Mouse (Mus musculus) cerebral cortex, adult 2 months (tissue): ENCODE measurements around the gene Gpc1.

ENCODE experiments used
- WGBS: fragments of 180-500 bp; shearing (Covaris S2); methylation state at CpG from one replicate; pipeline ENCODE4 v1.1.7; 2018; 5-methylcytosine and 5-hydroxymethylcytosine counted together

The Gpc1 gene

DNA sequence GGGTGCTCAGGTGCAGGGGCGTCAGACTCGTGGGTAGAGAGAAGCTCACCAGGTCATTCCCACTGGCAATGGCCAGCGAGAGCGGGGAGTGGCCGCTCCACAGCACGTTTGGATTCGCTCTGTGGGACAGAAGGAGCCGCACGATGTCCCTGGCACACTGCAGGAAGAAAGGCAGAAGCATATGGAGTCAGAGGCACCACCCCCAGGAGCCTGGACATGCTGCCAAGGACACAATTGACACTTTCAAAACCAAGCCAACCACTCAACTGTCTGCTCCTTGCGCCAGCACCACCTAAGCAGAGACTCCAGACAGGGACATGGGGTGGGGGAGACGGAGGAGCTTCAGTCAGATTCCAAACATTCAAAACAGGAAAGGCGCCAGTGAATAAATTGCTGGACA, 47.8 kb downstream of the Gpc1 start:
- WGBS, result 56% methylated on average over 12 of the region's 12 CpGs

DNA sequence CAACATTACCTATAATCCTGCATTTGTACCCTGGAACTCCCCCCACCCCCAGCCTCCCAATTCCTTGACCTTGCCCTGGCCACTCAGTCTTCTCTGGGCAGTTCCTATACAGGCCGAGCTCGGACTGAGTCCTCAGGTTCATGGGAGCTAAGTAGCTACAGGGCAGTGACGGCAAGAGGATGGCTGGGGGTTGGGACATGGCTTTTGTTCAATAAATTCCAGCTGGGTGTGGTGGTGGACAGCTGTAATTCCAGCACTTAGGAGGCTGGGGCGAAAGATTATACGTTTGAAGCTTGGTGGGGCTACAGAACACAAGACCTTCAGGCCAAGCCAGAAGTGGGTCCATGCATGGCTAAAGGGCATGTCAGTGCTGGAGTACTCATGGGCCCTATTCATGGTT, 48.7 kb downstream of the Gpc1 start:
- 90% methylated on average over 5 of the region's 5 CpGs for WGBS

DNA sequence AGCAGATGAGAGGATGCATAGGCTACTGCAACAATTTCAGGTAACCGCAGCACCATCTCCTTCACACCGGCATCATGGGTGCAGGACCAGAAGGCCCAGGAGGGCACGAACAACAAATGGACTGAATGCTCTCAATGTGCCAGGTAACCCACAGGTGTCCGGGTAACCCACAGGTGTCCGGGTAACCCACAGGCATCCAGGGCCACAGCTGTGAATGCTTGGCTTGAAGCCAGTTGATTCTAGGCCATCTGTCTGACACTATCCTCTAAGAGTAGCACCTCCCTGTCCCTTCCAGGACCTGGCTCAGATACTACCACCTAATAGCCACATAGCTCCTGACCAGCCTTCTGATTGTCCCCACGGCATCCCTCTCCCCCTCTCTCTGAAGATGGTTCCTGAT, 50.5 kb downstream of the Gpc1 start:
- 90% methylated on average over 6 of the region's 6 CpGs for WGBS

DNA sequence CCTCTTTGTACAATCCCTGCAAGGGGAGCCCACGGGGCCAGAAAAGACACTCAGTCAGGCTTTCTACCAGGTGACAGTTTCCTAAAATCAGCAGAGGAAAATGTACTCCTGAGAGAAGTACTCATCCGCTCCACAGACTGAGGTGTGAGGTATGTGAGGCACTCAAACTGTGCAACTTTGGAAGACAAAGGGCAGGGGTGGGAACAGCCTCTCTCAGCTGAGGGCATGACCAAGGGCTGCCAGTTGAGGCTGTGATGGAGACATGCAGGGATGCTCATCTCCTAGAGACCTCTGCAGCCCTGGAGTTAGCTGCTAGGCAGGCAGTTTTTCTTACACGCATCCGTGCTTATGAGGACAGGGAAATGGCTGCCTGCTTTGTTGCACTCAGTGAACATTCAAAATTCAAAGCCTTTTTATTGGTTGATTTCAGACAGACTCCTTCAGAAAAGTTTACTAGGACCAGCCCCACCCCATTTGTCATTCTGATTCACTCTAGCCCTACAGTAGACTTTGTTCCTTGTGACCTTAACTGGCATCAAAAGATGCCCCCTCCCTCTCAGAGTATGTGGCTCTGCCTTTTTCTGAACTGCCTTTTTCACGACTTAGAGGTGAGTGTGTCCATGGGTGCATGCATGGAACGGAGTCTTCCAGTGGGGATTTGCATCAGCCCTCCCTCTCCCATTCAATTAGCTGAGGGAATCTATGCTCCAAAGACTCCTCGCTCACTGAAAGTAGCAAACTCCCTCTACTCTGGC, 57.6 kb downstream of the Gpc1 start:
- 84% methylated on average over 7 of the region's 7 CpGs for WGBS

DNA sequence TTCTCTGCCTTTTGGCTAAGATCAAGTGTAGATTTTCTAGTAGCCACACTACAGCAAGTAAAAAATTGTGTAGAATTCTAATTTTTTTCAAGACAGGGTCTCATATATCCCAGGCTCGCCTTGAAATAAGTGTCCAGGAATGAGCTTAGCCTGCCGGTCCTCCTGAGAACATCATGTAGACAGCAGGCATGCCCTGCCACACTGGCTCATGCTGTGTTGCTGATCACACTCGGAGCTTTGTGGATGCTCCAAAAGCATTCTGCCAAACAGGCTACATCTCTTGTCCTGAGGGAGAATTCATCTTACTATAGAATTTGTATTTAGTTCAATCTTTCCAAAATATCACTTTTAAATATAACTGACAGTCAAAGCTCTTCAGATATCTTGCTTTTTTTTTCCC, 61.3 kb downstream of the Gpc1 start:
- WGBS, result 54% methylated on average over 3 of the region's 3 CpGs

DNA sequence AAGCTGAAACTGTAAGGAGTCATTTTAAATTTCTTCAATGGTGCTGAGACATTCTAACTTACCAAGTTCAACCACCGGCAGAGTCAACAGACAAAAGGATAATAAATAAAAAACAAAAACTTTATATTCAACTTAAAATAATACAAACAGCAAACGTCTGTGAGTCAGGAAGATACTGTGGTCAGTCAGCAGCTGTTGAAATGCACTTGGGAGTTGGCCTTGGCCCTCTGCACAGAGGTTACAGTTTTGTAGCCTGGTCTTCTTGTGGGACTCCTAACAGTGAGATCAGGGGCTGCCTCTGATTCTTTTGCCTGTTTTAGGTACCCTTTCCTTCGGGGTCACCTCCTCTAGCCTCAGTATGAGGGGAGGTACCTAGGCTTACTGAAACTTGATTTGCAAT, 62.5 kb downstream of the Gpc1 start:
- 75% methylated on average over 3 of the region's 3 CpGs for WGBS

DNA sequence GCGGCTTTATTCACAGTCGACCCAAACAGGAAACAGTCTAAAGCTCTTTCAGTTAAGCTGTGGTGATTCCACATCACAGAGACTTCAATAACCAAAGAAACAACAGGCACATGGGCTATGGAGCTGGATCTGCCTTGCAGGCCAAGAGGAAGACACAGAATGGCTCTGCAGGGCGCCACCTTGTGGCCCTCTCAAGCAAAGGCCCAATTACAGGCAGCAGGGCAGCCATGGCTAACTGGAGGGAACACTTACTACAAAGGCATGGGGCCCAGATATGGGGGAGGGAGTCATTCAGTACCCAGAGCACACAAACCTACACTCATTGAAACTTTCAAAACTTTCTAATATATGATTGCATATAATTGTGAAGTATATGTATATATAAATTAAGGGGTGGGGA, 63.6 kb downstream of the Gpc1 start:
- 17% methylated on average over 3 of the region's 3 CpGs for WGBS

DNA sequence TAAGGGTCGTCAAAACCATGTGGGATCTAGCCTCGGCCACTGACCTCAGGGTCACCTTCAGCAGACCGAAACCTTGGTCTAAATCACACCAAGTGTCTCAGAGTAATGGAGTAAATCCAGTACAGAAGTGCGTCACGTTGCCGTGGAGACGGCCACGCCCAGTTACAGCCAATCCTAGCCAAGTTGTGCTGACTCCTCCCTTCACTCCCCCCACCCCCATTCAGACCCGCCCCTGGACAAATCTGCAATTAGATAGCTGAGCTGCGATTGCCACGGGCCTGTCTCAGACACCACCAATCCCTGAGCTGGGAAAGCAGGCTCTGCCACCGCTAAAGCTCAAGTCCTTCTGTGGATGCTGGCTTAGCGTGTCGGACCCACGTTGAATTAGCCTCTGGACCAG, 71.3 kb downstream of the Gpc1 start, which contains the start of gene Ankmy1:
Ankmy1 (minus strand) TSS at position 121 of the 400 bp plus-strand sequence.
- 5% methylated on average over 15 of the region's 15 CpGs for WGBS

DNA sequence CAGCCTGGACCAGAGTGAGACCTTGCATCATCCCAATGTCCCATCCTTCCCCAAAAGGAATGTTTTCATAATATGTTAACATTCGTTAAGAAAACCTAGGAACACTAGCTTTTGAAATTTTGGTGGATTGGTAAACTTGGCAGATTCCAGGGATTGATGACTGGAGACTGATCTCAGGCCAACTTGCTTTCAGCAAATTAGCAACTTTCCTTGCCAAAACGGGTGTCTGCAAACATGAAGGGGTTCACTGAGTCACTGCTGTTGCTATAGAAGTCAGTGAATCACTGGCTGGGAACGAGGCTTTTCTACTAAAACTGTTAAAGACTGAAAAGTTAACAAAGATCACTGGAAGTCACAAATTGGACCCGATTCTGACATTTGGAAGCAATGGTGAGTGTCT, 72.2 kb downstream of the Gpc1 start:
- WGBS, result 31% methylated on average over 4 of the region's 4 CpGs

DNA sequence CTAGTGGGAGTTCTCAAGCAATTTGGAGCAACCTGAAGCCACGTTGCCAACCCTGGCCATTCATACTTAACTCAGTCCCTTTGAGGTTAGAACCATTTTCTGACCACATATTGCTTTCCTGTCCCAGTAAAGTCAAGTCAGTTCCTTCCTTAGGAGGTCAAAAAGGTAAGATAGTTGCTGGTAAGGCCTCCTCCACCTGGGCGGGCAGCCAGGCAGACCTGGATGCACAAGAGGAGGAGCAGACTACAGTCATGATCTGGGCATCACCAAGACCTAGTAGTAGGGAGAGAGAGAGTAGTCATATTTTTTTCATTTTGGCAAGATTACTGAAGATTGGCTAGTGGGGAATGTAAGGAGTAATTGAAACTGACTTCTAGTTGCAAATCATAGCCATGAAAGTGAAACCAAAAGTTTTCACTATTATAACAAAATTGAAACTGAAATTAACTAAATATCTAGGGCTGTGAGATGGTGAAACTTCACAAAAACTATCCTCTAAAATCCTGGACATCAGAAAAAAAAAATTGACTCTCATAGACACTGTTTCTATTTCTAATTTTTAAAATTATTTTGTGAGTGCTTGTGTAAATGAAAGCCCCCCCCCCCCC, 74.4 kb downstream of the Gpc1 start:
- WGBS, result 96% methylated on average over 2 of the region's 2 CpGs

DNA sequence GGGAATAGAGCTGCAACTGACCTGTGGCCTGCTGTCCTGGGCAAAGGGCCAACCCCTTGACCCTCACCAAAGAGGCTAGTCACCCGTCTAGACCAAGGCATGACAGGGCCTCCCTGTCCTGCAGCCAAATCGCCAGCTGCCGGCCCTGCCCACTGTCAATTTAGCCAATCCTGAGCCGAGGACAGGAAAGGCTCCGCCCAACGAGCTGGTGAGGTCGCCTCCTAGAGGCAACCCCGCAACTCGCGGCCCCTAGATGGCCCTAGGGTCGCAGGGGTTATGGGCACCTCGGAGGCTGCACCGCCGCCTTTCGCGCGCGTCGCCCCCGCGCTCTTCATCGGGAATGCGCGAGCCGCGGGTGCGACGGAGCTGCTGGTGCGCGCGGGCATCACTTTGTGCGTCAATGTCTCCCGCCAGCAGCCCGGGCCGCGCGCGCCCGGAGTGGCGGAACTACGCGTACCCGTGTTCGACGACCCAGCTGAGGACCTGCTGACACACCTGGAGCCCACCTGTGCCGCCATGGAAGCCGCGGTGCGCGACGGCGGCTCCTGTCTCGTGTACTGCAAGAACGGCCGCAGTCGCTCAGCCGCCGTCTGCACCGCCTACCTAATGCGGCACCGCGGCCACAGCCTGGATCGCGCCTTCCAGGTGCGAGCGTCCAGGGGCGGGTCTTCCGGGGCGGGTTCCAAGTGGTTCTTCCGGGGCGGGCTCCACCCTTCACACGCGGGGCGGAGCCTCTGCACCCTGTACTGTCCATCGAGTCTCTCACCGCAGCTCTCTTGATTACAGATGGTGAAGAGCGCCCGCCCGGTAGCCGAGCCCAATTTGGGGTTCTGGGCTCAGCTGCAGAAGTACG, 75.6 kb downstream of the Gpc1 start, which contains the start of gene Dusp28:
Dusp28 (plus strand) TSS at position 203 of the 853 bp plus-strand sequence.
- WGBS, result under 1% methylated on average over 81 of the region's 81 CpGs

DNA sequence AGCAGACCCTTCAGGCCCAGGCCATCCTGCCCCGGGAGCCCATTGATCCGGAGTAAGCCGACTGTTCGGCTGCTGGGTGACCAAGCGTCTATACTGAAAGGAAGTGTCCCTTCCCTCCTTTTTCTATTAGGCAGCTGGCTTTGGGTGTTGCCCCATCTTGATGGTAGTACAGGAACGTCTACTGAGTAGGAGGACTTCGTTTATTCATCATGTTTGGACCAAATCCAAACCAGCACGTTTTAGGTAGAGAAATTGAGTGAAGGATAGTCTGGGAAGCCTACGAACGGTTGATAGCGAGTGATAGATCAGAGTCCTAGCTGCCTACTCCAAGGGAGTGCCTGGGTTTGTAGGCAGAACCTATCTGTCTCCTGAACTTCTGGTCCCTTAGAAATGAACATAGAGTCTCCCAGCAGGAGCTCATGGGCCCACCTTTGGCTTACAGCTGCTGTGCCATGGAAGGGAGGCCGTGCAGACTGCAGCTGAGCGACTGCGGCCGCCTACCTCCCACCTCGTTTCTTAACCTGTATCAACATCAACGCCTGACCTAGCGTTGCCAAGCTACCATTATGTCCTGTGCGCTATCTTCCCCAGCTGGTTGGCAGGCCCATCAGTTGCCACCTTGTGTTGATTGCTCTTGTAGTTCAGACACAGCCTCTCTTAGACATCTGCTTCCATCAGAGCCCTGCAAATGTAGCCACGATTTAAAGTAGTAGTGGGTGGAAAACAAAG, 76.4 kb downstream of the Gpc1 start:
- 31% methylated on average over 20 of the region's 20 CpGs for WGBS

DNA sequence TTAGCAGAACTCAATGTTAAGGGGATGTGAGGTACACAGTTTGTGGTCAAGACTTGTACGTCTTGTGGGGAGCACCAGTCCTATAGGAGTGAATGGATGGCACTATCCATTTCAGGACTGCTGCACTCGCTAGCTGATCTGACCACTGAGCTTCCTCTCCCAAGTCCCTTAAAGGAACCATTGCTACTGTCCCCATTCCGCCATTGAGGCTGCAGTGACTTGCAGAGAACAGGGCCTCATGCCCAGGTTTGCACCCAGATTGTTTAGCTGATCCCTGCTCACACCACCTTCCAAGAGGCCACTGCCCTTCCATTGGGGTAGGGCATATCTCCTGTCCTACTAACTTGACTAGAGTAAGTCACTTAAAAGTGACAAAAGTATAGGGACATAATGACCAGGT, 77.2 kb downstream of the Gpc1 start:
- WGBS, result 99% methylated on average over 3 of the region's 3 CpGs

DNA sequence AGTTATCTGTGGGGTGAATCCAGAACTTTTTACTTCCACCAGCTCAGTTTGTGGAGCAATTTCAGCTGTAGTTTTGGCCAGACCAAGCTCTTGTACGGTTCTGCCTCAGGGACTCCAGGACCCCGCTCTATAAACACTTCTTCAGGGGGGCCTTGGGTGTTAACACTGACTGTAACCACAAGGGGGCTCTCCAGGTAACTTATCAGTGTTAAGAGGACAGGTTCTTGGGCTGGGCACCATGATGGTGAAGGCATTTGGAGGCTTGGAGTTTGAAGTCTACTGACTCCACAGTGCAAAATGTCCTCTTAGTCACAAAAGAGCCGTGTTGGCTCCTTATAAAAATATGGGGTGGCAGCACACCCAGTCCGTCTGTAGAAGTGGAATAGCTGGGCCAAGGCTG, 77.6 kb downstream of the Gpc1 start:
- 62% methylated on average over 4 of the region's 4 CpGs for WGBS
